Mouse (Mus musculus): Measurements from ENCODE around the gene Dgat2. TPM values are rescaled to one million over a fixed set of nuclear protein-coding genes. Genes with fewer than 3 reads are reported as not detected.

Gene Dgat2
- polyA plus RNA-seq, 1 experiment from 2014 or later, result 3.7 TPM

- in situ Hi-C loops (cut with MboI; ENCODE audit: low pct_unique_long_range_greater_than_20kb), result no loop called here
- DNase-seq (ENCODE audit: low read depth, low spot score), result no peak
- CTCF ChIA-PET, result interaction anchor here (3.7 kb wide), 1 partner anchor 11 kb away, joined by 13 read pairs; no protein-coding TSS in a partner anchor
- ATAC-seq, result no peak
- POLR2A ChIA-PET, result interaction anchor here (0.6 kb wide), 1 partner anchor 62 kb away, joined by 4 read pairs; no protein-coding TSS in a partner anchor
- no peaks in the 10 kb centered on the region for H3K27me3 ChIP-seq
- TF ChIP-seq CTCF (IDR thresholded peaks at IDR 0.05), result no peak
These were observed 20.1 kb downstream of the Dgat2 start for GRCm38 (mm10) chr7:99162462-99162861.

- H3K27me3 ChIP-seq, result no peaks in the 10 kb centered on the region
- ChIA-PET CTCF (interaction anchor here (2.8 to 3.7 kb wide), 2 partner anchors 11 kb away, joined by 13 to 14 read pairs; no protein-coding TSS in a partner anchor), POLR2A (interaction anchor here (0.6 kb wide), 1 partner anchor 63 kb away, joined by 4 read pairs; no protein-coding TSS in a partner anchor)
- DNase-seq (ENCODE audit: low read depth, low spot score), result no peak
- no peak for ATAC-seq
- TF ChIP-seq CTCF (IDR thresholded peaks at IDR 0.05), result no peak
- in situ Hi-C loops (cut with MboI; ENCODE audit: low pct_unique_long_range_greater_than_20kb), result no loop called here
These were observed 20.6 kb downstream of the Dgat2 start for GRCm38 (mm10) chr7:99161961-99162360.

- ChIA-PET POLR2A (no interaction called here), CTCF (interaction anchor here (2.8 kb wide), 1 partner anchor 10 kb away, joined by 14 read pairs; no protein-coding TSS in a partner anchor)
- TF ChIP-seq CTCF (IDR thresholded peaks at IDR 0.05), result no peak
- no peaks in the 10 kb centered on the region for H3K27me3 ChIP-seq
- DNase-seq (ENCODE audit: low read depth, low spot score), result no peak
- in situ Hi-C loops (cut with MboI; ENCODE audit: low pct_unique_long_range_greater_than_20kb), result no loop called here
- ATAC-seq, result no peak
These were observed 21.0 kb downstream of the Dgat2 start for GRCm38 (mm10) chr7:99161529-99161928.

- ChIA-PET CTCF (interaction anchor here (2.8 kb wide), 1 partner anchor 10 kb away, joined by 14 read pairs; no protein-coding TSS in a partner anchor), POLR2A (no interaction called here)
- no peaks in the 10 kb centered on the region for H3K27me3 ChIP-seq
- DNase-seq (ENCODE audit: low read depth, low spot score), result no peak
- in situ Hi-C loops (cut with MboI; ENCODE audit: low pct_unique_long_range_greater_than_20kb), result no loop called here
- no peak for TF ChIP-seq CTCF (IDR thresholded peaks at IDR 0.05)
- ATAC-seq, result no peak
These were observed 21.5 kb downstream of the Dgat2 start for GRCm38 (mm10) chr7:99160995-99161394.

- DNase-seq (ENCODE audit: low read depth, low spot score), result no peak
- in situ Hi-C loops (cut with MboI; ENCODE audit: low pct_unique_long_range_greater_than_20kb), result no loop called here
- H3K27me3 ChIP-seq, result no peaks in the 10 kb centered on the region
- ChIA-PET CTCF (interaction anchor here (1.2 to 2.8 kb wide), 2 partner anchors 8 to 1003 kb away, joined by 3 to 14 read pairs; no protein-coding TSS in a partner anchor), POLR2A (interaction anchor here (0.6 kb wide), 1 partner anchor 40 kb away, joined by 5 read pairs; no protein-coding TSS in a partner anchor)
- ATAC-seq, result no peak
- no peak for TF ChIP-seq CTCF (IDR thresholded peaks at IDR 0.05)
These were observed 23.1 kb downstream of the Dgat2 start for GRCm38 (mm10) chr7:99159446-99159845.

GRCm38 (mm10) chr7:99158904-99159303 is 23.6 kb downstream of the Dgat2 start:
- no peak for ATAC-seq
- no peak for TF ChIP-seq CTCF (IDR thresholded peaks at IDR 0.05)
- POLR2A ChIA-PET, result no interaction called here
- CTCF ChIA-PET, result interaction anchor here (1.2 to 2.8 kb wide), 2 partner anchors 8 to 1003 kb away, joined by 3 to 14 read pairs; no protein-coding TSS in a partner anchor
- in situ Hi-C loops (cut with MboI; ENCODE audit: low pct_unique_long_range_greater_than_20kb), result no loop called here
- DNase-seq (ENCODE audit: low read depth, low spot score), result no peak
- H3K27me3 ChIP-seq, result no peaks in the 10 kb centered on the region

- TF ChIP-seq CTCF (IDR thresholded peaks at IDR 0.05), result no peak
- ChIA-PET CTCF (interaction anchor here (1.0 to 1.5 kb wide), 2 partner anchors 10 to 71 kb away, joined by 3 read pairs; no protein-coding TSS in a partner anchor), POLR2A (no interaction called here)
- in situ Hi-C loops (cut with MboI; ENCODE audit: low pct_unique_long_range_greater_than_20kb), result no loop called here
- DNase-seq (ENCODE audit: low read depth, low spot score) (no peak), ATAC-seq (peak; percentile 49)
- no peaks in the 10 kb centered on the region for H3K27me3 ChIP-seq
These were observed 24.5 kb downstream of the Dgat2 start for GRCm38 (mm10) chr7:99158011-99158410.

GRCm38 (mm10) chr7:99156737-99157136 is 25.8 kb downstream of the Dgat2 start:
- H3K27me3 ChIP-seq, result no peaks in the 10 kb centered on the region
- CTCF ChIA-PET, result interaction anchor here (1.5 kb wide), 1 partner anchor 72 kb away, joined by 3 read pairs; no protein-coding TSS in a partner anchor
- TF ChIP-seq CTCF (IDR thresholded peaks at IDR 0.05), result no peak
- no peak for DNase-seq (ENCODE audit: low read depth, low spot score)
- POLR2A ChIA-PET, result no interaction called here
- in situ Hi-C loops (cut with MboI; ENCODE audit: low pct_unique_long_range_greater_than_20kb), result no loop called here
- no peak for ATAC-seq

GRCm38 (mm10) chr7:99155311-99156289 is 26.9 kb downstream of the Dgat2 start:
- POLR2A ChIA-PET, result no interaction called here
- TF ChIP-seq CTCF (IDR thresholded peaks at IDR 0.05), result no peak
- DNase-seq (ENCODE audit: low read depth, low spot score), result no peak
- CTCF ChIA-PET, result no interaction called here
- no peak for ATAC-seq
- in situ Hi-C loops (cut with MboI; ENCODE audit: low pct_unique_long_range_greater_than_20kb), result no loop called here
- H3K27me3 ChIP-seq, result no peaks in the 10 kb centered on the region

GRCm38 (mm10) chr7:99154648-99155151 is 27.8 kb downstream of the Dgat2 start:
- H3K27me3 ChIP-seq, result no peaks in the 10 kb centered on the region
- POLR2A ChIA-PET, result interaction anchor here (0.7 kb wide), 1 partner anchor 15 kb away, joined by 3 read pairs; no protein-coding TSS in a partner anchor
- in situ Hi-C loops (cut with MboI; ENCODE audit: low pct_unique_long_range_greater_than_20kb), result no loop called here
- ATAC-seq (no peak), DNase-seq (ENCODE audit: low read depth, low spot score) (no peak)
- CTCF ChIA-PET, result interaction anchor here (1.2 kb wide), 1 partner anchor 48 kb away, joined by 3 read pairs; no protein-coding TSS in a partner anchor
- TF ChIP-seq CTCF (IDR thresholded peaks at IDR 0.05), result no peak
